Mouse (Mus musculus): ENCODE measurements around the gene Mad2l1bp.

The Mad2l1bp gene

DNA sequence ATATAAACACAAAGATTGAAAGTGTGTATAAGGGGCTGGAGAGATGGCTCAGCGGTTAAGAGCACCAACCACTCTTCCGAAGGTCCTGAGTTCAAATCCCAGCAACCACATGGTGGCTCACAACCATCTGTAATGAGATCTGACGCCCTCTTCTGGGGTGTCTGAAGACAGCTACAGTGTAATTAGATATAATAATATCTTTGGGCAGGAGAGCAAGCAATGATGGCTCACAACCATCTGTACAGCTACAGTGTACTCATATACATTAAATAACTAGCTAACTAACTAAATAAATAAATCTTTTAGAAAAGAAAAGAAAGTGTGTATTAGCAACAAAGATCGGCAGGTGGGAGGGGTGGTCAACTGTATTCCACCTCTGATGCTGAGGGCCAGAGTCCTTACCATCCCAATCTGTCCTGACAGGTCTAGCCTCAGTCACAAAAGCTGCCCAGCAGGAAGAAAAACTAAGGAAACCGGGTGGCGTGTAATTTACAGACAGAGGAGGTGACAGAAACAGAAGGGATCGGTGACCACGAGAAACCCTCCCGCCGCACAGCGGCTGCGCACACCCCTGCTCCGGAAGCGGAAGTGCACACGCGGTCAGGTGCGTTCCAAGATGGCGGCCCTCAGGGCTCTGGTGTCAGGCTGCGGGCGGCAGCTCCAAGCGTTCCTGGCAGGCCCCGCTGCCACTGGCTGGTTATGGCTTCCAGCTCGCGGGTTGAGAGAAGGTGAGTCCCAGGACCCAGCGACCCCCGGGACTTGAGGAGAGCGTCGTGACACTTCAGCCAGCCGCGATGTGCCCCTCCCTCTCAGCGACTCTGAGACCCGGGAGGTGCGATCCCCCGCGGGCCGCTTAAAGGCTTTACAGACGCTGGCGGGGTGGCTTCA is 42.7 kb downstream of the Mad2l1bp start, which contains the start of gene Mrps18a:
TSS of gene Mrps18a (plus strand) at position 585 of the 888 bp plus-strand sequence.
- peak; percentile 62 for DNase-seq (ENCODE audit: low read depth, low spot score)

DNA sequence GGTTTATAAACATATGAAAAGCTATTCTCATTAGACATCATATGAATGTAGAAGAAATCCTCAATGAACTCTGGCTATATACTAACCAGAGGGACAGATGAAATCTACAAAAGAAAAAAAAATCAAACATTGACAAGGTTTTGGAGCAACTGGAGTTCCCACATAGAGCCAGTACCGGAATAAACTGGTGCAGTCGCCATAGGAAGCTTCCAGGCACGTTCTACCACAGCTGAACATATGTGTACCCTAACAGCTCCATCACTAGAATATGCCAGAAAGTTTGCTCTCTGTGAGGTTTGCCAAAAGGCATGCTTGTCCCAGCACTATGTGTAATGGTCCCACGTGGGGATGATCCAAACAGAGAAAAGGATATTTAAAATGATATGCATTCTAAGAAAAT is 45.1 kb downstream of the Mad2l1bp start:
- no peak for DNase-seq (ENCODE audit: low read depth, low spot score)

DNA sequence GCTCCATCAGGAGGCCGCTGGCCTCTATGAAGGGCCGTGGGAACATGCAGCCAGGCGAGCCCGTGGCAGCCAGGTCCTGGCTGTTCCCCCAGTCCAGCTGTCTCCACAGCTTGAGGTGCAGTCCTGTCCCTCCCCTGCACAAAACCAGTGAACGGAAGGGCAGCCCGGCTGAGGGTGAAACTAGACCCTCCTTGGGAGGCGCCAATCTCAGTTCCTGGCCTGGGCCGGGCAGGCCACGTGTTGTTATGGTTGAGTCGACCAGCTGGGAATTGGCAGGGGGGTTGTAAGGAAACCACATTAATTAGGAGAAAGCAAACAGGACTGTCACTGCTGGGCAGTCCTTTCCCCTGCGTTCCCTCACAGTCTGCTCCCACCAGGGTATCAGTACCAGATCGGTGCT is 48.9 kb downstream of the Mad2l1bp start:
- DNase-seq (ENCODE audit: low read depth, low spot score) = no peak

DNA sequence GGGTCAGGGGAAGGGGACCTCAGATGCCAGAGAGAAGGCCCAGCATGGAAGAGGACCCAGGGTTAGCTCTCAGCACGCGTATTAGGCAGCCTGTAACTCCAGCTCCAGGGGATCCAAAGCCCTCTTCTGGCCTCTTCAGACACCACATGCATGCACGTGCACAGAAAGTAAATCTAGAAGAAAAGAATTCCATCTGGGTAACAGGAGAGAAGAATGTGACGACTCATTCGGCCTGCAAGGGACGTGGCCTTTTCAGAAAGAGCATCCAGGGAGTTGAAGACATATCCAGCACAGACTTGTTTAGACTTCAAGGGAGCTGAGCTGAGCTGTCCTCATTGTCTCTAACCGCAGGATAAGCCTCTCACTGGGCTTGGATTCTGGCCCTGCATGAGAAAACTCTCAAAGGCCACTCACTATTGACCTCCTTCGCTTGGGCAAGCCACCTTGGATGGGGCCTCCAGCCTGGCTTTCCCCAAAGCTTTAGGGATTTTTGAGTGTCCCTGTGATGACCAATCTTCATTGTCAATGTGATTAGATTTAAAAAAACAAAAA is 50.7 kb downstream of the Mad2l1bp start:
- DNase-seq (ENCODE audit: low read depth, low spot score) = no peak

DNA sequence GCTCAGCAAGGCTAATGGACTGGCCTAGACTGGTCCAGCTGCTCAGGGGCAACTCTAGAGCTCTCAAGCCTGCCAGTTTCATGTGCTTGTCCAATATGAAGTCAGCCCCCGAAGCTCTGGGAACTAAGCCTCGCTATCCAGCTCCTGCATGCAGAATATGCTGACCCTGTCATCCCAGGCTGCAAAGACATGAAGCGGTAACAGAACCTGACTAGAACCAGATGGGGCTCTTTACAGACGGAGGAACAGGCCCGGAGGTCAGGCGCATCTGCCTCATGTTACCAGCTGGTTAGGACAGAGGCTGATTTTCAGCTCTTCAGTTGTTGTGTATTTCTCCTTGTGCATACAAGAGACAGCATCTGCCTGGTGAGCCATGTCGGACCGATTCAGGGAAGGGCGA is 51.4 kb downstream of the Mad2l1bp start:
- DNase-seq (ENCODE audit: low read depth, low spot score) = no peak

DNA sequence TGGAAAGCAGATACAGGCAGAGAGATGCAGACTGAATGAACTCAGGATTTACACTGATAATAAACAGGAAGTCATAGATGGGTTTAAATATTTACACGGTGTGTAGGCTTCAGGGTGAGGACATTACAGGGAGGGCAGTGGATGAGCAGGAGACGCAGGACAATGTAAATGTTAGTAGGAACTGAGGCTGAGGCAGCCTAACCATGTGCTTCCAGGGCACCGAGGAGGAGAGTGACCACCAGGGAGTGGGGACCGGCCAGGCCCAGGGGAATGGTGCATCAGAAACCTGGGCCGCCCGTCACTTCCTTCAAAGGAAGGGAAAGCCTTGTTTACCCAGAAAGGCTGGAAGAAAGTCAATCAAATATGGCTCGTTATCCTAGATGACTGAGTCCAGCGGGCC is 54.8 kb downstream of the Mad2l1bp start:
- DNase-seq (ENCODE audit: low read depth, low spot score) = no peak
